8 mouse cellular contexts compared by ENCODE assay signal in genomic region chr7:16052684-16053083, GRCm38 (mm10). TPM values are rescaled to one million over a fixed set of nuclear protein-coding genes. Genes with fewer than 3 reads are reported as not detected.
A peak's percentile ranks its signal among the peaks of the same experiment; 100 is the strongest.
DNase-seq lines count a peak whose midpoint lies in the region; ATAC-seq lines count a peak whose summit lies in the region.

No protein-coding gene starts in this region.

- H3K9me3 ChIP-seq in intestine, embryonic 16.5 days (ENCODE audit: control insufficient read depth, low read length): no peaks in the 10 kb centered on the region
- no peaks in the 10 kb centered on the region for H3K9me3 ChIP-seq in midbrain, embryonic 10.5 days (replicated peaks)

- 0% methylated on average over 24 of the region's 24 CpGs for WGBS in intestine, embryonic 16.5 days
- under 1% methylated on average over 24 of the region's 24 CpGs for WGBS in midbrain, embryonic 10.5 days

- DNase-seq in adrenal gland, postnatal 10 days: peak; percentile 97
- DNase-seq in embryo, embryonic 9.5 days (ENCODE audit: extremely low spot score): peak; percentile 96
- peak; percentile 88 to 94 for DNase-seq in gastrocnemius, postnatal 4 days (ENCODE audit: low spot score in 2 of 2)
- peak; percentile 83 to 87 for DNase-seq in left cerebral cortex, postnatal 36 days (ENCODE audit: low spot score in 2 of 2)
- peak; percentile 96 for DNase-seq in midbrain, embryonic 10.5 days (ENCODE audit: low spot score)
- peak; percentile 83 to 89 for DNase-seq in right cerebral cortex, postnatal 36 days (ENCODE audit: low spot score in 2 of 2)
- peak; percentile 94 to 96 for DNase-seq in urinary bladder, postnatal 4 days (ENCODE audit: low spot score in 2 of 2)

- ATAC-seq in intestine, embryonic 16.5 days: peak; percentile 66

- no peaks in the 10 kb centered on the region for H3K27me3 ChIP-seq in intestine, embryonic 16.5 days (replicated peaks; ENCODE audit: control insufficient read depth, insufficient read depth, low read length)
- no peaks in the 10 kb centered on the region for H3K27me3 ChIP-seq in midbrain, embryonic 10.5 days (ENCODE audit: low read depth, poor library complexity, severe bottlenecking)

- peak overlapping the region; percentile 83 for H3K4me2 ChIP-seq in intestine, embryonic 16.5 days (ENCODE audit: low read depth, low read length)

- H3K4me1 ChIP-seq in intestine, embryonic 16.5 days (ENCODE audit: control insufficient read depth, insufficient read depth, low read length): peaks cover 17% of the 10 kb centered on the region
- peaks cover 35% of the 10 kb centered on the region for H3K4me1 ChIP-seq in midbrain, embryonic 10.5 days

- peak overlapping the region; percentile 71 for H3K4me3 ChIP-seq in intestine, embryonic 16.5 days (ENCODE audit: low read length)
- H3K4me3 ChIP-seq in midbrain, embryonic 10.5 days: peak overlapping the region; percentile 57

- intact Hi-C loops in left cerebral cortex, postnatal 36 days (cut with DNase I): loop anchor here (1.0 to 5.0 kb wide), 2 partner anchors 45 to 69 kb away; partner anchors contain the start of gene Napa

- H3K27ac ChIP-seq in intestine, embryonic 16.5 days (ENCODE audit: low read length): peak overlapping the region; percentile 90
- peak overlapping the region; percentile 74 for H3K27ac ChIP-seq in midbrain, embryonic 10.5 days (replicated peaks)

- H3K9ac ChIP-seq in intestine, embryonic 16.5 days (ENCODE audit: low read depth, low read length): peak overlapping the region; percentile 76

- H3K36me3 ChIP-seq in intestine, embryonic 16.5 days (ENCODE audit: control insufficient read depth, insufficient read depth, low read length): no peaks in the 10 kb centered on the region
- H3K36me3 ChIP-seq in midbrain, embryonic 10.5 days: no peaks in the 10 kb centered on the region

RNA-seq across cellular contexts. Expression of gene Bicra, which starts 5.0 kb away (rescaled TPM):
- 10 to 100 TPM in 1 of 2 experiments, 1 to 10 TPM in 1; 8.5 to 11.0 TPM for total RNA-seq in adrenal gland, postnatal 10 days (2021)
- total RNA-seq in gastrocnemius, postnatal 4 days (2021): 10 to 100 TPM; 12.1 to 12.6 TPM
- polyA plus RNA-seq in intestine, embryonic 16.5 days (2015; fragmentation: Nextera tagmentation; extraction: Ambion mirVana): 3.7 and 4.0 TPM in 2 replicates
- total RNA-seq in left cerebral cortex, postnatal 36 days (2021): 10 to 100 TPM; 11.4 to 17.3 TPM
- polyA plus RNA-seq in midbrain, embryonic 10.5 days (2016; fragmentation: Nextera tagmentation; extraction: Ambion mirVana): 6.9 and 8.2 TPM in 2 replicates

RNA-seq across cellular contexts. Expression of gene Zfp541, which starts 8.9 kb away (rescaled TPM):
- under 1 TPM; 0.09 TPM for total RNA-seq in adrenal gland, postnatal 10 days (2021)
- total RNA-seq in gastrocnemius, postnatal 4 days (2021): under 1 TPM in 1 of 2 experiments, not detected in 1; 0.05 TPM
- polyA plus RNA-seq in intestine, embryonic 16.5 days (2015; fragmentation: Nextera tagmentation; extraction: Ambion mirVana): 0.07 and 0.21 TPM in 2 replicates
- under 1 TPM; 0.64 to 0.88 TPM for total RNA-seq in left cerebral cortex, postnatal 36 days (2021)
- polyA plus RNA-seq in midbrain, embryonic 10.5 days (2016; fragmentation: Nextera tagmentation; extraction: Ambion mirVana): not detected in 2 replicates

RNA-seq across cellular contexts. Expression of gene Napa, which starts 45.6 kb away (rescaled TPM):
- total RNA-seq in adrenal gland, postnatal 10 days (2021): 100 to 1,000 TPM; 106 to 109 TPM
- 100 to 1,000 TPM; 141 to 153 TPM for total RNA-seq in gastrocnemius, postnatal 4 days (2021)
- 211 and 233 TPM in 2 replicates for polyA plus RNA-seq in intestine, embryonic 16.5 days (2015; fragmentation: Nextera tagmentation; extraction: Ambion mirVana)
- 100 to 1,000 TPM; 269 to 307 TPM for total RNA-seq in left cerebral cortex, postnatal 36 days (2021)
- polyA plus RNA-seq in midbrain, embryonic 10.5 days (2016; fragmentation: Nextera tagmentation; extraction: Ambion mirVana): 187 and 188 TPM in 2 replicates

Comparison
In these comparisons a context has a peak if more than half of its experiments do, and no peak if none do; other contexts are left out.
1. Peak in every context shown above with its lines: DNase-seq, ATAC-seq, H3K4me3 ChIP-seq and H3K27ac ChIP-seq.